Mouse (Mus musculus) small intestine, adult 2 months (tissue): ENCODE results near the gene Hspa8. TPM values are rescaled to one million over a fixed set of nuclear protein-coding genes. Genes with fewer than 3 reads are reported as not detected.

Source experiments
- H3K27ac ChIP-seq: fragments of 200-500 bp; 2 replicates; pipeline ENCODE4 v1.5.1; 2012; ENCODE audit warnings: low read depth, low read length, control low read depth, inconsistent platforms; ENCODE audit not compliant: insufficient read depth
- H3K27me3 ChIP-seq: fragments of 200-500 bp; 2 replicates; pipeline ENCODE4 v1.6.1; 2012; ENCODE audit warnings: mild to moderate bottlenecking, moderate library complexity, low read length, inconsistent platforms; ENCODE audit not compliant: control insufficient read depth, insufficient read depth
- H3K36me3 ChIP-seq: fragments of 200-500 bp; 2 replicates; pipeline ENCODE4 v1.6.1; 2012; ENCODE audit warnings: mild to moderate bottlenecking, low read length, control low read depth, inconsistent platforms; ENCODE audit not compliant: control insufficient read depth, insufficient read depth
- H3K4me1 ChIP-seq: fragments of 200-500 bp; 2 replicates; pipeline ENCODE4 v1.6.1; 2012; ENCODE audit warnings: low read length, inconsistent platforms, mixed read lengths; ENCODE audit not compliant: control insufficient read depth, insufficient read depth, insufficient read length
- H3K4me3 ChIP-seq: fragments of 200-500 bp; 2 replicates; pipeline ENCODE4 v1.5.1; 2012; ENCODE audit warnings: low read depth, mild to moderate bottlenecking, control low read depth, inconsistent platforms, low read length, moderate library complexity
- CTCF ChIP-seq: fragments of 200-500 bp; IDR thresholded peaks from 2 replicates; pipeline ENCODE4 v1.5.1; 2012; ENCODE audit warnings: low read depth, mild to moderate bottlenecking, control low read depth, inconsistent platforms, low read length, moderate library complexity, mixed read lengths; ENCODE audit not compliant: insufficient replicate concordance, insufficient read length; ENCODE audit errors: extremely low read depth
- POLR2A ChIP-seq: fragments of 200-500 bp; IDR thresholded peaks from 2 replicates; pipeline ENCODE4 v1.6.1; 2012; ENCODE audit warnings: low read depth, mild to moderate bottlenecking, control low read depth, inconsistent platforms, low read length, moderate library complexity
- WGBS: fragments of 180-500 bp; shearing (Covaris S2); methylation state at CpG from one replicate; pipeline ENCODE4 v1.1.7; 2018; 5-methylcytosine and 5-hydroxymethylcytosine counted together
- polyA plus RNA-seq: library from polyadenylated mRNA; depleted of rRNA; stranded (reverse); fragments of >200 nt; gene quantifications from 2 replicates; pipeline ENCODE4 v1.2.3, GENCODE M21; 2012

Gene Hspa8
- polyA plus RNA-seq, 1 experiment, result 816 TPM

DNA sequence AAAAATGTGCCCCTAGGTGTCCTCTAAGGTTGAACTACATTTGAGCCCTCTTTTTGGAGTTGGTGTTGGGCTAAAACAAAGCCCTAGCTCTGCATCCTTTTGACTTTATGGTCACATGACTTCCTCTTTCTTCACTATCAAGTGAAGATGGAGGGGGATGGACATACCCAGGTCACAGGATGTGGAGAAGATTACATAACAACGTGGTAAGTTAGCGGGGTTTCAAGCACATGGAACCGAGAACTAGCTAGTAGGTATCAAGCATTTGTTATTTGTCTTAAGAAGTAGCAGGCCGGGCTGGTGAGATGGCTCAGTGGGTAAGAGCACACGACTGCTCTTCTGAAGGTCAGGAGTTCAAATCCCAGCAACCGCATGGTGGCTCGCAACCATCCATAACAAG, 13.3 kb downstream of the Hspa8 start:
- H3K27ac ChIP-seq, result no peak overlapping the region
- TF ChIP-seq POLR2A (no peak), CTCF (no peak)
- H3K36me3 ChIP-seq, result 0 out of 2 replicates have a peak, but pooled peaks cover 2% of the 10 kb centered on the region
- 82% methylated on average over 7 of the region's 7 CpGs for WGBS
- H3K4me3 ChIP-seq, result no peak overlapping the region
- no peaks in the 10 kb centered on the region for H3K4me1 ChIP-seq
- H3K27me3 ChIP-seq, result no peaks in the 10 kb centered on the region

DNA sequence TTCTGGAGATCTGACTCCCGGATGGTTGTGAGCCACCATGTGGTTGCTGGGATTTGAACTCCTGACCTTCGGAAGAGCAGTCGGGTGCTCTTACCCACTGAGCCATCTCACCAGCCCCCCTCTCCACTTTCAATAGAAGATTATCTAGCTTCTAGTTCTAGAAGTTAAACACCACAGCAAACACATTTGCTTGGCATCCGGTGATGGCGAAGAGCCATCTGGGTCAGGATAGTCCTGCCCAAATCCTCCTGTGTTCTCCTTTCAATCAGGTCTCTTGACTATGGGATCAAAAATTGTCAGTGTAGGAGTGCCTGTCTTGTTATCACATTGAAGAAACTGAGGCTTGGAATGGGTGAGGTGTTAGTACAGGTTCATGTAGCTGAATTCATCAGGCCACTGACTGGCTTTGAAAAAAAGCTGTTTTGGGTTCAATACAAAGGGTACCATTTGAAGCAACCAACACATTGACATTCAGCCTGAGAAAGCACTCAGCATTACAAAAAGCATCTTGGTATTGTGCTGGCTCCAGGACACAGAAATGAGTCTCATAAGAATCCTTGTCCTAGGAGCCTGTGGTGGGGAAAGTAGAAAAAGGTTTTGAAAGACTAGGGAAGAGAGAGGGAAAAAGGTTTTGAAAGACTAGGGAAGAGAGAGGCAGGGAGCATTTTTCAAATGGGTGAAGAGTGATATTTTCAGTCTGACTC, 16.7 kb downstream of the Hspa8 start:
- no peaks in the 10 kb centered on the region for H3K36me3 ChIP-seq
- TF ChIP-seq POLR2A (no peak), CTCF (no peak)
- no peak overlapping the region for H3K27ac ChIP-seq
- H3K4me3 ChIP-seq, result no peak overlapping the region
- H3K4me1 ChIP-seq, result no peaks in the 10 kb centered on the region; the same call in 1 of the 2 replicates
- 90% methylated on average over 5 of the region's 5 CpGs for WGBS
- H3K27me3 ChIP-seq, result no peaks in the 10 kb centered on the region

GRCm38 (mm10) chr9:40825601-40826000, 24.8 kb downstream of the Hspa8 start:
- no peaks in the 10 kb centered on the region for H3K27me3 ChIP-seq
- no peaks in the 10 kb centered on the region for H3K36me3 ChIP-seq
- H3K4me3 ChIP-seq, result no peak overlapping the region
- peaks cover 3% of the 10 kb centered on the region for H3K4me1 ChIP-seq
- no peak overlapping the region for H3K27ac ChIP-seq
- WGBS, result 50% methylated on average over 6 of the region's 6 CpGs
- no peak for TF ChIP-seq CTCF
- no peak for TF ChIP-seq POLR2A

GRCm38 (mm10) chr9:40827366-40827765, 26.6 kb downstream of the Hspa8 start:
- no peak overlapping the region for H3K27ac ChIP-seq

GRCm38 (mm10) chr9:40834569-40834968, 33.8 kb downstream of the Hspa8 start:
- no peaks in the 10 kb centered on the region for H3K4me1 ChIP-seq
- H3K27ac ChIP-seq, result no peak overlapping the region
- no peaks in the 10 kb centered on the region for H3K36me3 ChIP-seq
- no peaks in the 10 kb centered on the region for H3K27me3 ChIP-seq
- WGBS, result 5% methylated on average over 12 of the region's 12 CpGs
- H3K4me3 ChIP-seq, result no peak overlapping the region
- peak; percentile 93; the same call in 1 of the 2 replicates for TF ChIP-seq CTCF
- no peak for TF ChIP-seq POLR2A

More at GRCm38 (mm10) chr9:40827366-40827765, 26.6 kb downstream of the Hspa8 start:
- Histone ChIP-seq H3K27me3 (no peaks in the 10 kb centered on the region), H3K36me3 (no peaks in the 10 kb centered on the region), H3K4me1 (peaks cover 3% of the 10 kb centered on the region; the same call in 1 of the 2 replicates), H3K4me3 (no peak overlapping the region)
- TF ChIP-seq POLR2A (no peak), CTCF (no peak)
- 84% methylated on average over 4 of the region's 4 CpGs for WGBS

GRCm38 (mm10) chr9:40836681-40837080, 35.9 kb downstream of the Hspa8 start:
- WGBS, result 87% methylated on average over 3 of the region's 3 CpGs
- no peak overlapping the region for H3K4me3 ChIP-seq
- no peak for TF ChIP-seq CTCF

GRCm38 (mm10) chr9:40839662-40840061, 38.9 kb downstream of the Hspa8 start:
- H3K36me3 ChIP-seq, result no peaks in the 10 kb centered on the region
- no peaks in the 10 kb centered on the region for H3K27me3 ChIP-seq
- no peak overlapping the region for H3K4me3 ChIP-seq
- H3K4me1 ChIP-seq, result no peaks in the 10 kb centered on the region
- TF ChIP-seq CTCF (no peak), POLR2A (no peak)
- H3K27ac ChIP-seq, result no peak overlapping the region
- WGBS, result 41% methylated on average over 3 of the region's 3 CpGs

More at GRCm38 (mm10) chr9:40836681-40837080, 35.9 kb downstream of the Hspa8 start:
- H3K36me3 ChIP-seq, result no peaks in the 10 kb centered on the region
- no peaks in the 10 kb centered on the region for H3K4me1 ChIP-seq
- no peaks in the 10 kb centered on the region for H3K27me3 ChIP-seq
- H3K27ac ChIP-seq, result no peak overlapping the region
